Mouse (Mus musculus) cerebellum, postnatal 10 days (tissue): Measurements from ENCODE around the gene Pde3a.
"Not testable (repeated sequence)": the region's sequence is repeated elsewhere in the genome, so short reads cannot be mapped to it uniquely, and the experiment has no call there.

Experiments
- DNase-seq, 2 experiments: peaks; one replicate each; pipeline ENCODE4 v3.0.0; 2021; ENCODE audit warnings: mixed read lengths in 2 of 2

Pde3a gene

DNA sequence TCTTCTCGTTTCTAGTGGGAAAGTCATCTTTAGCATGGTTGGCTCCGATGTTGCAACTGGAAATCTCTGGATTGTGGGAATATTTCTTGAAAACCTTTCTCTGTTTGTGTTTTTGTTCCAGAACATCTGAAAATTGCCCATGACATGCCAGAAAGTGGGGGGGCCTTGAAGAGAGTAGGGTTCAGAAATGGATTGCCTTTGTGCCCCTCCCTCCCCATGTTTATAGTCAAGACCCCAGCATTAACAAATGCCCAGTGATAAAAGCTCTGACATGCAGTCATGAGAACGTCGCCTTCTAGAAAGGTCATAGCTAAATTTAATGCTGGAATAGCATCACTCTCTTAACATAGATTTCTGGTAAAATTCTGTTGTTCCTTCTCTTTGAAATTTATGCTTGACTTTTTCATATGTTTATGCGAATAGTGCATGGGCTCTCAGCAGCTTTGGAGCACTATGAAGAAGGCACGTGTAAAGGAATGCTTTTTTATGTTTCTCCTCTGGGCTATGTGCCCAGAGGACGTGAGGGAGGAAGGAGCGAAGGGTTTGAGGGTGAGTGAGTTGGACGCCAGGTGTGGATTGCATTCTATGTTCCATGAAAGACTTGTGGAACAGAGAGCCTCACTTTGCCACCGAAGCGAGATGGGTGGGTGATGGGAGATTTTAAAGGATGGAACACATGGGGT is 19.0 kb downstream of the Pde3a start:
- no peak for DNase-seq

DNA sequence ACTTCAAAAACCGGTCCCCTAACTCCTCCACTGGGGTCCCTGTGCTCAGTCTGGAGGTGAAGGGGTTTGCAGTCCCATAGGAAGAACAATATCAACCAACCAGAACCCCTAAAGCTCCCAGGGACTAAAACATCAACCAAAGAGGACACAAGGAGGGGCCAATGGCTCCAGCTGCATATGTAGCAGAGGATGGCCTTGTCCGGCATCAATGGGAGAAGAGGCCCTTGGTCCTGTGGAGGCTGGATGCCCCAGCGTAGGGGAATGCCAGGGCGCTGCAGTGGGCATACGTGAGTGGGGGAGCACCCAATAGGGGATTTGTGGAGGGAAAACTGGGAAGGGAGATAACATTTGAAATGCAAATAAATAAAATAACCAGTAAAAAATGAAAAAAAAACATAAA is 19.8 kb downstream of the Pde3a start:
- DNase-seq, result no peak

DNA sequence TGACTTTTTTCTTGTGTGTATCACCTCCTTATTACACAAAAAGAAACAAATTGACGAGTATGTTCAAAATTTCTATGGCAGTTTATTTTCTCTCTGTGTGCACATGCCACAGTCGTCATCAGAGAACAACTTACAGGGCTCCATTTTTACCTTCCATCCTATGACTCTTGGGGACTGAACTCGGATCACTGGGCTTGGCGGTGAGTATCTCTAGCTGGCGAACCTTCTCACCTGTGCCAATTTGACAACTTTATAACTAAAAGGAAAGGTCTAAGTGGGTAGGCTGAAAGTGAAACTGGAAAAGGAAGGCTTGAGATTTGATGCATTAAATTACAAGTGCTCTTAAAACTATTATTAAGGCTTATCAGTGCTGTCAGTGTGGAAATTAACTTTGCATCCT is 22.1 kb downstream of the Pde3a start:
- DNase-seq, result no peak

DNA sequence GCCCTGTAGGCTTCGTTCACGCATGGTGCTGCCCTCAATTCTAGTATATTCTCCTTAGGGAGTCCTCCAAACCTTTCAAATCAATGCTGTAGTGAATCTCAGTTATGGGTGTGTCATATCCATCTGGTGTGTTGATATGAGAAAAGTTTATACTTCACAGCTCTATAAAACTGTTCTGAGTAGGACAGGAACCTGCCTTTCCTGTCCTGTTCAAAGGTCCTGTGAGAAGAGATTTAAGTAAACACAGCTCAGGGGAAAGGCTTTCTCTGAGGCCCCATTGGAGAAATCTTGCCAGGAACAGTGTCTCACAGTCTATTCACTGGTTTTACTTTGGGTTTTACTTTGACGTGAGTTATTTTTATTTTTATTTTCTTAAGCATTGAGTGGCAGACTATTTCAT is 22.5 kb downstream of the Pde3a start:
- DNase-seq, result no peak

DNA sequence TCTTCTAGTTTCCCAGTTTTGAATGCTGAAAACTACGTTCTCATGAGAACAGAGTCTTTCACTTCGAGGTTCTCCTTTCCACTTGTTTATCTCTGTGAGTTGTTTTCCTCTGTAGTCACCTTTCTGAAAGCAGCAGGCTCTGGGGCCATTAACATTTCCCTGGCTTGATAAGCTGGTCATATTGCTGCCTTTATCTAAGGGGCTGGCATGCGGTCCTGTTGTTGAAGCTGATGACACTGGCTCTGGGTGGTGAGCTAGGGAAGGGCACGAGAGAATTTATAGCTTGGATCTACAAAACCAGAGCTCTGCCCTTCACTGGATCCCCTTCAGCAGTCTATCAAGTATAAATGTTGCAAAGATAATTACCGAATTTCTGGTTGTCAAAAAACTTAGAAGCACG is 24.6 kb downstream of the Pde3a start:
- no peak for DNase-seq

DNA sequence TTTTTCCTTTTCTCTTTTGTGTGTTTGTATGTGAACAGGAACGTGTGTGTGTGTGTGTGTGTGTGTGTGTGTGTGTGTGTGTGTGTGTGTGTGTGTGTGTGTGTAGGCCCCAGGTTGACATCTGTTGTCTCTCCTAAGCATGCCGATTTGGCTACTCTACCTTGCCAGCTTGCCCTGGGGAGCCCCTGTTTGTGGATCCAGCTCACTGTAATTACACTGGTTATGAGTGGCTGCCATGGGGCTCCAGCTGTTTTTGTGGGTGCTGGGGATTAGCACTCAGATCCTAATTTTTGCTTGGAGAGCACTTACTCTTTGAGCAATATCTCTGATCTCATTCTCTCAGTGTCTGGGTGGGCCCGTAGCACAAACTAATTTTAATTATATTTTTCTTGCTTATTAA is 32.6 kb downstream of the Pde3a start:
- DNase-seq, result peak; percentile 43 to 63

DNA sequence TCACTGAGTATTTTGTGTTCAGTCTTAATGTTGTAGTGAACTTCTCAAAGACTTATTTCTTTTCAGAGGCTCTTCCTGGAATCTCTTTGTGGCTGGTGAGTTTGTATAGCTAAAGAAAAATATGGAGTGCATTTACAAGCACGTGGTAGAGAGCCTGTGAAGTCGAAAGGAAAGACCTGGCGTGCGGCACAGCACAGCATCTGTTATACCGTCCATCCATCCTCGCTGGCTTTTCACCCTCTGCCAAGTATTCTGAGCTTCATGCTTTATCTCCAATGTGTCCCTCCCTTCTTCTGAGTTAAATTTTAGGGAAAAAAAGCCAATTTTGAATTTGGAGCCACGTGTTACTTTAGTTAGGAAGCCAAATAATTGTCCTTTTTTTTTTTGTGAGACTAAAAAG is 33.7 kb downstream of the Pde3a start:
- peak; percentile 56 to 66 for DNase-seq

DNA sequence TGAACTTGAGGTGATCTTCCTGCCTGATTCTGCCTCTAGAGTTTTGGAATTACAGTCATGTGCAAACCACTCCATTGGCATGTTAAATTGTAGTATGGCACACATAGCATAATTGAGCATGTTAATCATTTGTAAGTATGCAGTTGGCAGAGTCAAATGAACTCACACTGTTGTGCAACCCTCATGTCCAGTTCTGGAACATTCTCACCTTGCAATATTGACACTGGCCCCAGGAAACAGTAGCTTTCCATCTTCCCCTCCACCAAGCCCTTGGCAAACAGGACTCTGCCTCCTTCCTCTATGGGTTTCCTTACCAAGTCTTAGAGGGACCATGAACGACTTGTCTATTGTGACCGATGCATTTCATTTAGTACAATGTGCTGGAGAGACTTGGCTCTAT is 42.1 kb downstream of the Pde3a start:
- no peak for DNase-seq

DNA sequence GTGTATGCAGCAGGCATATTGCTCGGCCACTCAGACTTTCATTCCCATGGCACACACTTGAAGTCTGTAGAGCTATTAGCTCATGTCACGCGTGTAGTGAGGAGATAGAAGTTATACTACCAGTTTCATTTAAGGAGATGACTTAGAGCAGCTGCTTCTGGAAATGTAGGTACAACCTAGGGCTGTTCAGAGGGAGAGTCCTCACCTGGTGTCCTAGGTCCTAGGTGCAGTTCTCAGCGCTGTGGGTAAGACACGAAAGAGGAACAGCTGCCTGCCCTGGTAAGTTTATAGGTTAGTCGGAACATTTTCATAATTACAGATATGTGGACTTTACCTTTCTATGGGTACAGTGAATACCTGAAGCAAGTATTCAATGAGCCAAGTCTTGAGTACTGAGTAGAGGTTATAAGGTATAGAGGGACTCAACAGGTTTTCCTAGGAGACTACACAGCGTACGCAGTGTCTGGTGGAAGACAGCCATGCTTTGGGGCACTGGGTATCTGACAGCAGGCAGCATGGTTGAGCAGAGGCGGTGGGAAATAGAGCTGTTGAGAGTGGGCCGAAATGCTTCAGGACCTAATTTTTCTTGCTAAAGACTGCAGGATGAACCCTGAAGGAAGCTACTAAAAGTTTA is 43.9 kb downstream of the Pde3a start:
- no peak for DNase-seq

DNA sequence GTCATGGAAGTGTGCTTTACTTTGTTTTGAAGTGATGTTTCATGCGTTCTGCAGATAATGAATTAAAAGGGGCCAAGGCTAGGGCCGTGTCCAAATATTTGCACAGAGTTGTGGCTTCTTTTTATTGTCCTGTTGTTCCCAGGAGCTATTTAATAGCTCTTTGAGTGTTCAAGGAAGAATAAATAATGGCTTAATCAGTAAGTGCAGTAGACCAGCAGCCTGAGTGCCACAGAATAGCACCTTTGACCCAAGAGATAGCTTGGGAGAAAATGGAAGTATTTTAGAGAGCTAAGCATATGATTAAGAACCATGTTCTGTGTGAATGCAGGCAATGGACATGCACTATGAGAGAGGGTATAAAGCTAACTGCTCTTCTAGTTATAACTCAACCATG is 44.4 kb downstream of the Pde3a start:
- DNase-seq, result no peak

DNA sequence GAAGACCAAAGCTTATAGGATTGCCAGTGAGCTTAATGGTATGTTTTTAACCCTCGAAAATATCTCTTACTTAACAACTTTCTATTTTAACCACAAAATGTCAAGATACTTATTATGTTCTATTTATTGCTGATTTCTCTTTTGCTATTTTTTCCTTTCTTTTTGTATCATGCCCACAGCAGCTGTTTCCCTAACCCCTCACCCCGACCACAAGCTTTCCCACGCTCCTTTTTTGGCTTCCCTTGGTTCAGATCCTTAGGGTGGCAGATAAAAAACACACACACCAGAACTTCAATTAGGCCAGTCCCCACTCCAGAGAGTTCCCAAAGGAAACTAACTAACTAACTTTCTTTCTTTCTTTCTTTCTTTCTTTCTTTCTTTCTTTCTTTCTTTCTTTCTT is 46.2 kb downstream of the Pde3a start:
- no peak for DNase-seq

DNA sequence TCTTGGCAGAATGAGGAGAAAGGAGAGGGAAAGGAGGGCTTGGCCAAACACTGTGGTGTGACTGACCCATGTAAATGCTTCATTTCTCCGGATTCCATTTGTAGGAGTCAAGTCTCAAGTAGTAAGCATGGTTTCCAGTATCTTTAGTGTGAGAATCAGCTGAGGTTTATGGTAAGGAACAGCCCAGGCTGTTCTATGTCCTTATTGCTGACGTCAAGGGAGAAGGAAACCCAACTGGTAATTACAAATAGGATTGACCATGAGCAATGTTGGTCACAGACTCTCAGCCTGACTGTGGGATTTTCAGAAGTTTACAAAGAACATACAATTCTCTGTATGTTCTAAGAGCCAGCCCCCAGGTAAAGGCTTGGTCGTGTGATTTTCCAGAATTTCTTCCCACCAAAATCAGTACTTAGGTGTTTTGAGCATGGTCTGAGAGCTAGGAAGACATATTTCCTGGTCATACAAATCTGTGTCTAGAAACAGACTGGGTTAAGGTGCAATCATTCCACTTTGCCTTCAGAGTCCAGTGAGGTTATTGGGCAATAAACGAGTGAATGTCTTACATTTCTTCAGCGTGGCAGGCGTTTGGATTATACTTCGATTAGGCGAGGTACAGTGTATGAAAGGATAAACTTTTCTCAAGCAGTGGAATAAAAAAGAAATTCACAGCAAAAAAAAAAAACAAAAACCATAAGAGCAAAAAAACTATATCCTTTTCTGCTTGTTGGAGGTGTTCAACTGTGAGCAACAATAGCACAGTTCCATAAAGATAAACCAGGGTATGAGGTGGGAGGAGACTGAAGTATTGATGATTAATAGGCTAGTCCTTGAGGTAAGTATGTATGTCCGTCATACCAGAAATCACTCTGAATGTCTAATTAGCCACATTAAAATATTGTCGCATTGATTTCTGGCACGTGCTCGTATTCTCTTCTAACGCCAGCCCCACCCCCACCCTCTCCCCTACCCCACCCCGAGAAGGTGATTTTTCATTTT is 53.0 kb downstream of the Pde3a start:
- no peak for DNase-seq

DNA sequence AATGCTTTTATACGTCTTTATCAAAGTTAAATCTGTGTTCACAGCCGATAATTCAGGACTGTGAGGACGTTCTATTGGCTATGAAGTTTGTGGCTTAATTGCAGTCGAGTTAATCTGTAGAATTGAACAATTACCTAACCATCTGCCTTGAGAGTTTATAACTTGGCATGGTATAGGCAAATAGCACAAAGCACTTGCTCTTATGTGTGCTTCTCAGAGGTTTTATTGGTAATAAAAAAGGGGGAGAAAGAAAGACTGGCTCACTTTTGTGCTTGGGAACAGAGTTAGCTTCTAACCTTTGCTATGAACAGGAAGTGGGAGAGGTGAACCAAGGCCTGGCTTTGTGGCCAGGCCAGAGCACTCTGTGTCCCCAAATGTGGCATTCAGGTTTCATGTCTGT is 53.8 kb downstream of the Pde3a start:
- no peak for DNase-seq

DNA sequence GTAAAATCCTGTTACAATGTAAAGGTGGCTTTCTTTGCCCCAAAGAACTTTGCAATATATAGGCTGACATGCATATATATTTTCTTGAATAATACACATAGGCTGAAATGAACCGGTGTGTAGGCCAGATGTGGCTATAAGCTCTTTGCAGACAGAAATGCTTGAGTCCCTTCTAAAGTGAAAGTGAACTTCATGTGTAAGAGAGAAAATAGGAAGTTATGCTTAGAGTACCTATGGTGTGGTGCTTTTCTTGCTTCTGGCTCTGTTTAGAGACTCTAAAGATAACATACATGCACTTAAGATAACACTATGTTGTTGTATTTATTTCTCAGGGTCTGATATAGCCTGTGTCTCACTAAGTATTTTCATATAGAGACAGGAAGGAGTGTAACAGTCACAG is 58.3 kb downstream of the Pde3a start:
- no peak for DNase-seq

DNA sequence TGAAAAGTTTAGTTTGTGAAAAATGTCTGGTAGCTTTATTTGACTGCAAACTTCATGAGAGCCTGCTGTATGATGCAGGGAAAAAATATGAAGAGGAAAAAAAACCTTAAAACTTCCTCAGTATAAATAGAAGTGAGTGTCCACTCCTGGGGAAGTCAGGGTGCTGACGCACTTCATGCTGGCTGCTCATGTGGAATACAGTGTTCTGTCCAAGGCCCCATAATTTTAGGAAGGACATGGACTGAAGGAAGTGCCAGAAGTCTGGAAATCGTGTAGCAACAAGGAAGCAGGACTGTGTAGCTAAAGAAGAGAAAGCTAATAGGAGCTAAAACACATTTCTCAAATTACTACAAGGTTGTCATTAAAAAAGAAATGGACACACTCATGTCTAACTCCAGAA is 59.4 kb downstream of the Pde3a start:
- no peak for DNase-seq

DNA sequence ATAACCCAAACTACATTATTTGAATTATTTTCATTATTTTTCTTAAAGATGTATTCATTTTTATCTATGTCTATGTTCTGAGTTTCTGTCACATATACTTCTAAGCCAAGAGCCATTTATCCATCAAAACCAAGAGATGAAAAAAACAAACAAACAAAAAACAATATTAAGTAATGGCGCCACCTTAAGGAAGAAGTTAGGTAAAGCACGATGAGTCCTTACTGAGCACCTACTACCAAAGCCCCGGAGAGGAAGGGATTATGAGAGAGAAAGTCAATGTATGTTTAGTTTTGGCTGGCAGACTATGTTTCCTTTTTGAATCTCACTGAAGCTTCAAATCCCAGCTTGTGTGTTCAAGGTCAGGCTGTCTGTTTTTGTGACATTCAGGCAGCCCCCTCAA is 60.8 kb downstream of the Pde3a start:
- peak; percentile 12 to 53 for DNase-seq

DNA sequence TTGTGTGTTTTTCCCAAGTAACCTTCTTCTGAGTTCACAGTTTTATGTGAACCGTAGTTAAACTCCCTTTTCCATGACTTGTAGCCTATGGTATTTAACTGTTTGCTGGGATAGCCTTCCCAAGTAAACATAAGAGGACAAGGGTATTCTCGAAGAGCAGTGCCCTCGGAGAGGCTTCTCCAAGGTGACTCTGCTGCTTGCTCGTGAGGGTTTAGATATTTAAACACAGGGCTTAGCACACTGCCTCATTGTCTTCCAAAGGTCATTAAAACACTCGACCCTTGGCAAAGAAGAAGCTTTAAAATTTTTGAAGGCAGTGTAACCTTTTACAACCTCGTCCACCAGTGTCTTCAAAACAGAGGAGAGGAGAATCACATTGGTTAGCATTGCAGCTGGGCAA is 61.3 kb downstream of the Pde3a start:
- no peak for DNase-seq

DNA sequence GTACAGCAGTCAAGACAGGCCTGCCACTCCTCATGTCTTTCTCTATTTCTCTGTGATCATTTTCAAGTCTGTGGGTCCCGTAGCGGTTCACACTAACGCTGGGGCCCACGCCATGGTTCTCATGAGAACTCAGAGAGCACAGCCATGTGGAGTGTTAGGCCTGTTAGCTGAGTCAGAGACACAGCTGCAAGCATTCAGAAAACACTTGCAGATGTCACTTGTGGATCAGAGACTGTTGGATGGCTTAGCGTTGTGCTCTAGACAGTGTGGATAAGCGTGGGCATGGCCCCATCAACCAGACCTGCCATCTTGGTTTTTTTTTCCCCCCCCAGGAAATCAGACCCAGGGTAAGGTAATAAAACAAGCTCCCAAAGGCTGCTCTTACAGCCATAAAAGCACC is 62.5 kb downstream of the Pde3a start:
- DNase-seq, result no peak

DNA sequence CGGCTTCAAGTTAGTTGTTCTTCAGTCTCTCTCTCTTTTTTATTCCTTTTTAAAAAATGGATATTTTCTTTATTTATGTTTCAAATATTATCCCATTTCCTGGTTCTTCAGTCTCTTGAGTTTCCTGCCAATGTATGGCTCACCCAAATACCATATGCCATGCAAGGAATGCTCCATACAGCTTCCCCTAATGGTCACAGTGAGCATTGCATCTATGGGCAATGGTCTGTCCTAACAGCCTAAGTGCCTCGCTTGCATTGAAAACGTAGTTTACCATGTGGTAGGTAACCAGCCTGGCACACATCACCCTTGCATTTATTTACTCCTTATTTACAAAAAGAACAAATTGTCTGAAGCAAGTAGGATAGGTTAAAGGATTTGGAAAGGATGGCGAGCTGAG is 64.0 kb downstream of the Pde3a start:
- DNase-seq, result peak in 1 of 2 experiments; percentile 13

DNA sequence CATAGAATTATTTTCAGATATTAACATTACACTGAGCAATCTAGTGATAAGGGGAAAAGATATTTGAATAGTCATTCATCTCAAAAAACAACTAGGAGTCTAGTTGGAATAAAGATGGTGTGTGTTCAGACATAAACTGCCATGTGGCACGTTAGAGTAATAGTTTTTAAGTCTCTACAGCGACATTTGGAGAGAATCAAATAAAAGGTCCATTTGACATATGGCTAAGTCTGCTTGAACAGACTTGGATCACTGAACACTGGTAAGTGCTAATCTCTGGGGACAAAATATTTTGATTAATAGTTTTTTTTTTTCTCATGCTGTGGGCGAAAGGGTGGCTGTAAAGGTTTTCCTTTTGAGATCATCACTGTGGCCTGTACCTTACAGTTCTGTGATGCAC is 69.4 kb downstream of the Pde3a start:
- no peak for DNase-seq

DNA sequence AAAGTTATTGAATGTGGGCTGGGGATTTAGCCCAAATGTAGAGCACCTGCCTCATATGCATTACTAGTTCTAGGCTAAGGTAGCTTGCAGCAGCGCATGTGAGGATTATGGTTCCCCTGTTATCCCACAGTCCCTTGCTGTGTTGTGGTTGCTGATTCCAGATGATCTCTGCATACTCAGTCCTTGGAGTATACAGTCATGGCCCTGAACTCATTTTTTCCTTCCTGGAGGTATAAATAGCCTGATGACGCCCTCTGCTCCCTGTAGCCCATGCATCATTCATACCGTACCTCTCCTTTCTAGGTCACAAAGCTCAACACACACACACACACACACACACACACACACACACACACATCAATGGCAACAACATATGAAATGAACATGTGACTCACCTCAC is 72.2 kb downstream of the Pde3a start:
- no peak for DNase-seq

DNA sequence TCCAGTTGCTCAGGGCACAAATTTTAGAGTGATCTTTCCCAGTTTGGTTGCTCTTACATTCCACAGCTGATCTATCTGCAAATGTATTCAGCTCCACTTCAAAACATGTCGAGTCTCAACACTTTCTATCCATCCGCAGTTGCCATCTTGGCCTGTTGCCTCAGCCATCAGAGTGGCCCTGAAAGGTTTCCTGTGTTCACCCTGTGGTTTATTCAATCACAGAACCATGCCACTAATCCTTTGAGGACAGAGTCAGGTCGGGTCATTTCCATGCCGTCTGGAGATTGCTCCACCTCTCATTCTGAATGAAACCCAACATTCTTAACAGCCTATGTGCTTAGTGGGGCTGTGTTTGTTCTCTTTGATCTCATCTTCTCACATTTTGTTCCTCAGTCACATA is 73.9 kb downstream of the Pde3a start:
- DNase-seq, result peak in 1 of 2 experiments; percentile 18

DNA sequence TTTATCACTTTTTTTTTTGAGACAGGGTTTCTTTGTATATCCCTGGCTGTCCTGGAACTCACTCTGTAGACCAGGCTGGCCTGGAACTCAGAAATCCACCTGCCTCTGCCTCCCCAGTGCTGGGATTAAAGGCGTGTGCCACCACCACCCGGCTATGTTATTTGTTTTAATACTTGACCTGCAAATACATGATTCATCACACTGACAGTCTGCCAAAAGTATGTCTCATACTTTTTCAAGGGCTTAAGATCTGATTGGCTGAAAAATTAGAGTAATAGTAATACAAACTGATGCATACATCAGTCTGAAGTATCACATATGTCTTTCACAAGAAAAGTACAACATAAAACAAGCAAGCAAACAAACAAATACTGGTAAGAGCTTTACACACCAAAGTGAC is 78.1 kb downstream of the Pde3a start:
- DNase-seq, result not testable (repeated sequence)

DNA sequence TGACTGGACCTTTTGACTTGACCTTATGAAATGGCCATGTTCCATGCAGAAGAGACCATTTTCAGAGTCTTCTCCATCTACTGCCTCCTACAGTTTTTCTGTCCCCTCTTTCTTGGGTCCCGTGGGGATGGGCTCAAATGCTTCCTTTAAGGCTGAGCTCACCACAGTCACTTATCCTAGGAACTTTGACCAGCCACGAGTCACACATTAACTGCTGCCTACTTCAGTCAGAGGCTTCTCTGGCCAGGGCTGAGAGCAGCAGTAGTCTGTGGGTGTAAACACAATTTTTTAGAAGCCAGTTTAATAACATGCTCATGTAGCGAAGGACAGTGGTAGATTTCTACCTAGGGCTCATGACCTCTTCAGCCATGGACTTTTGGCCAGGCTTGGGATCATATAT is 79.0 kb downstream of the Pde3a start:
- DNase-seq, result no peak
